Mouse (Mus musculus) embryonic facial prominence, embryonic 14.5 days (tissue): ENCODE results near the gene Zfp704. TPM values are rescaled to one million over a fixed set of nuclear protein-coding genes. Genes with fewer than 3 reads are reported as not detected.

Experiments used
- ATAC-seq: fragments of 200-750 bp; cut with Nextera tagmentation; 2 replicates; pipeline ENCODE4 v1.8.0; 2017; ENCODE audit warnings: low read depth, moderate number of reproducible peaks, moderate TSS enrichment
- DNase-seq: peaks from one replicate; pipeline ENCODE4 v3.0.0-alpha.2; 2015; ENCODE audit warnings: low spot score
- H3K27ac ChIP-seq: fragments of 300-500 bp; sonication (generic); replicated peaks from 2 replicates; pipeline ENCODE4 v1.5.1; 2014; ENCODE audit warnings: low read depth, mild to moderate bottlenecking, low read length, moderate library complexity
- H3K27me3 ChIP-seq: fragments of 300-500 bp; sonication (generic); replicated peaks from 2 replicates; pipeline ENCODE4 v1.6.1; 2014; ENCODE audit warnings: low read length; ENCODE audit not compliant: control insufficient read depth, insufficient read depth
- H3K36me3 ChIP-seq: fragments of 300-500 bp; sonication (generic); 2 replicates; pipeline ENCODE4 v1.6.1; 2014; ENCODE audit warnings: low read length, mixed read lengths; ENCODE audit not compliant: control insufficient read depth, insufficient read depth
- H3K4me1 ChIP-seq: fragments of 300-500 bp; sonication (generic); 2 replicates; pipeline ENCODE4 v1.6.1; 2014; ENCODE audit warnings: antibody characterized with exemption, low read length; ENCODE audit not compliant: control insufficient read depth, insufficient read depth
- H3K4me2 ChIP-seq: fragments of 300-500 bp; sonication (generic); 2 replicates; pipeline ENCODE4 v1.6.1; 2014; ENCODE audit warnings: low read depth, mild to moderate bottlenecking, low read length, moderate library complexity, mixed read lengths
- H3K4me3 ChIP-seq: fragments of 300-500 bp; sonication (generic); 2 replicates; pipeline ENCODE4 v1.5.1; 2014; ENCODE audit warnings: low read depth, mild to moderate bottlenecking, low read length
- H3K9ac ChIP-seq: fragments of 300-500 bp; sonication (generic); 2 replicates; pipeline ENCODE4 v1.6.1; 2014; ENCODE audit warnings: low read depth, mild to moderate bottlenecking, low read length, moderate library complexity, mixed read lengths
- H3K9me3 ChIP-seq: fragments of 300-500 bp; sonication (generic); 2 replicates; pipeline ENCODE4 v1.6.1; 2016; ENCODE audit warnings: low read length; ENCODE audit not compliant: control insufficient read depth
- WGBS: fragments of 180-500 bp; shearing (Covaris S2); extraction: QIAGEN DNeasy Blood & Tissue Kit; methylation state at CpG from one replicate; pipeline ENCODE4 v1.1.7; 2014; 5-methylcytosine and 5-hydroxymethylcytosine counted together
- polyA plus RNA-seq: library from polyadenylated mRNA; unstranded; fragments of >200 nt; fragmentation: Nextera tagmentation; extraction: Ambion mirVana; gene quantifications from 2 replicates; pipeline ENCODE4 v1.2.1, GENCODE M21; 2014

The Zfp704 gene
- polyA plus RNA-seq, 1 experiment from 2014 or later, result 11.7 TPM

DNA sequence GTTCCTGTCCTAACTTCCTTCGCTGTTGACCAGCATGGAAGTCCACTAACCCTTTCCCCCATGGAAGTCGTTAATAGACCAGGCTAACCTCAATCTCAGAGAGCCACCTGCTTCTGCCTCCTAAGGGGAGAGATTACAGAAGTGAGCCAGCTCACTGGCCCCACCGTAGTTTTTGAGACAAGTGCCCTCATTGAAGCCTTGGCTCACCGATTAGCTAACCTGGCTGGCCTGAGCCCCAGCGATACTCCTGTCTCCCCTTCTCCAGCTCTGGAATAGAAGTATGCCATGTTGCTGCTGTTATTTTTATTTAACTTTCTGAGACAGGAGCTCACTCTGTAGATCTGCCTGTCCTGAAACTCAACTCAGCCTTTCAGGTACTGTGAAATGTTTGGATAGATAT lies 66.0 kb downstream of the Zfp704 start:
- H3K27ac ChIP-seq, result no peak overlapping the region
- 89% methylated on average over 5 of the region's 5 CpGs for WGBS
- no peak for ATAC-seq

DNA sequence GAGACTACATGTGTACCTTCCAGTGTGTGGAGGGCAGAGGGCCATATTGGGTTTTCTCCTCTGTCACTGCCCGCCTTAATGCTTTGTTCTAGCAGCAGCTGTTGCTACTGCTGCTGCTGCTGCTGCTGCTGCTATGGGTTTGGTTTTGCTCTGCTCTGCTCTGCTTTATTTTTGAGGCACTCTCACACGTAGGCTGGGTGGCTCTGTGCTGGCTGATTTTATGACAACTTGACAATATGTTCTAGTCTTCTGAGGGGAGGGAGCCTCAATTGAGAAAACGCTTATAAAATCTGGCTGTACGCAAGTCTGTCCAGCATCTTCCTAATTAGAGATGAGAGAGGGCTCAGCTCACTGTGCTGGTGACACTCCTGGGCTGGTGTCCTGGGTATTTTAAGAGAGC lies 66.4 kb downstream of the Zfp704 start:
- WGBS, result 71% methylated on average over 4 of the region's 4 CpGs
- Histone ChIP-seq H3K9me3 (0 out of 2 replicates have a peak, but pooled peaks cover 4% of the 10 kb centered on the region), H3K4me1 (peaks cover 15% of the 10 kb centered on the region), H3K27me3 (no peaks in the 10 kb centered on the region), H3K9ac (no peak overlapping the region), H3K36me3 (no peaks in the 10 kb centered on the region), H3K27ac (no peak overlapping the region), H3K4me3 (no peak overlapping the region), H3K4me2 (no peak overlapping the region)
- ATAC-seq, result peak; percentile 13; the same call in 1 of the 2 replicates
- DNase-seq, result no peak

More for the DNA sequence above, 66.0 kb downstream of the Zfp704 start:
- Histone ChIP-seq H3K9me3 (0 out of 2 replicates have a peak, but pooled peaks cover 4% of the 10 kb centered on the region), H3K4me1 (peaks cover 15% of the 10 kb centered on the region), H3K36me3 (no peaks in the 10 kb centered on the region), H3K4me2 (no peak overlapping the region), H3K27me3 (no peaks in the 10 kb centered on the region), H3K4me3 (no peak overlapping the region), H3K9ac (no peak overlapping the region)
- DNase-seq, result no peak

DNA sequence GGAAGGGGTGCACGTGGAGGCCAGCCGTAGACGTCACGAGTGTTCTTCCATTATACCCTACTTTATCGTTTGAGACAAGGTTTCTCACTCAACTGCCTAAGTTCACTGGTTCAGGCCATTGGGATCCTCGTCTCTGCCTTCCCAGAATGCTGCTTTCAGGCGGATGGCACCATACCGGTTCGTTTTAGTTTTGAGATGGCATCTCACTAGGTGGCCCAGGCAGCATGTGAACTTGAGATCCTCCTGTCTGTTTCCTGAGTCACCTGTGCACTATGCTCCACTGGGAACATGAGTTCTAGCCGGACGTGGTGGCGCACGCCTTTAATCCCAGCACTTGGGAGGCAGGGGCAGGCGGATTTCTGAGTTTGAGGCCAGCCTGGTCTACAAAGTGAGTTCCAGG lies 68.3 kb downstream of the Zfp704 start:
- no peak overlapping the region for H3K4me2 ChIP-seq
- no peak for ATAC-seq
- no peaks in the 10 kb centered on the region for H3K36me3 ChIP-seq
- DNase-seq, result no peak
- no peak overlapping the region for H3K27ac ChIP-seq
- 89% methylated on average over 14 of the region's 14 CpGs for WGBS
- H3K4me1 ChIP-seq, result peaks cover 4% of the 10 kb centered on the region
- H3K4me3 ChIP-seq, result no peak overlapping the region
- no peak overlapping the region for H3K9ac ChIP-seq
- H3K9me3 ChIP-seq, result 0 out of 2 replicates have a peak, but pooled peaks cover 4% of the 10 kb centered on the region
- no peaks in the 10 kb centered on the region for H3K27me3 ChIP-seq

DNA sequence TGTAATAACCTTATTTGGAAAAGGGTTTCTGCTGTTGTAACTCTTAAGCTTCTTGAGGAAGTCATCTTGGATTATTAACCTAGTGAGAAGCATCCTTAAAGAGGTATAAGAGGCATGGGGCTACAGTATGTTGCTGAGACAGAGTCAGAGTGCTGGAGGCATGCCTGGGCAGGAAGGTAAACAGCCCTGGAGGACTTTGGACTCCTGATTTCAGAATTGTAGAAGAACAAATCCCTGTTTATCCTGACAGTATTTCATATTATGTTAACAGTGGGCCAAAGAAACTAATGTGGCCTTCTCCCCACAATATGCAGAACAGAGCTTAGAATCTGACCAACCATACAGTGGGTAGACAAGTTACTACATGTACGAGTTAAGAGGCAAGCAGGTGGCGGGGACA lies 71.4 kb downstream of the Zfp704 start:
- WGBS, result 90% methylated on average over 2 of the region's 2 CpGs
- no peak for ATAC-seq
- no peaks in the 10 kb centered on the region for H3K4me1 ChIP-seq
- no peak overlapping the region for H3K9ac ChIP-seq
- 0 out of 2 replicates have a peak, but pooled peaks cover 4% of the 10 kb centered on the region for H3K9me3 ChIP-seq
- no peaks in the 10 kb centered on the region for H3K27me3 ChIP-seq
- no peak overlapping the region for H3K27ac ChIP-seq
- H3K36me3 ChIP-seq, result no peaks in the 10 kb centered on the region
- no peak for DNase-seq
- H3K4me2 ChIP-seq, result no peak overlapping the region
- no peak overlapping the region for H3K4me3 ChIP-seq

DNA sequence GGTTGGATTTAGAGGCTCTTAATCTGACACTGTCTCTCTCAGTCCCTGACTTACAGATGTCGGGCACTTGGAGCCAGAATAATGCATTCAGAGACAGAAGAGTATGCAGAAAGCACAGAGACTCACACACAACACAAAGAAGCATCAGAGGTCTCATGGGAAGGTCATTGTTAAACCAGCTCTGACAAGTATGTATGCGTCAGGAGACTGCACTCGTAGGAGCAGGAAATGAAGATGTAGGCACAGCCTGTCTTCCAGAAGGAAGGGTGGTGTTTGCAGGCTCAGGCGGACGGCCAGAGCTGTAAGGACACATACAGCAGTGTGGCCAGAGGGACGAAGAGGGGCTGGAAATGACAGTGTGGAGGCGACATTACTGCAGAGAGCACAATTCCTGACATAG lies 72.0 kb downstream of the Zfp704 start:
- H3K27me3 ChIP-seq, result no peaks in the 10 kb centered on the region
- no peaks in the 10 kb centered on the region for H3K4me1 ChIP-seq
- H3K9ac ChIP-seq, result no peak overlapping the region
- DNase-seq, result no peak
- no peak overlapping the region for H3K4me3 ChIP-seq
- no peak overlapping the region for H3K27ac ChIP-seq
- H3K36me3 ChIP-seq, result no peaks in the 10 kb centered on the region
- ATAC-seq, result no peak
- 0 out of 2 replicates have a peak, but pooled peaks cover 4% of the 10 kb centered on the region for H3K9me3 ChIP-seq
- WGBS, result 71% methylated on average over 7 of the region's 7 CpGs
- H3K4me2 ChIP-seq, result no peak overlapping the region

DNA sequence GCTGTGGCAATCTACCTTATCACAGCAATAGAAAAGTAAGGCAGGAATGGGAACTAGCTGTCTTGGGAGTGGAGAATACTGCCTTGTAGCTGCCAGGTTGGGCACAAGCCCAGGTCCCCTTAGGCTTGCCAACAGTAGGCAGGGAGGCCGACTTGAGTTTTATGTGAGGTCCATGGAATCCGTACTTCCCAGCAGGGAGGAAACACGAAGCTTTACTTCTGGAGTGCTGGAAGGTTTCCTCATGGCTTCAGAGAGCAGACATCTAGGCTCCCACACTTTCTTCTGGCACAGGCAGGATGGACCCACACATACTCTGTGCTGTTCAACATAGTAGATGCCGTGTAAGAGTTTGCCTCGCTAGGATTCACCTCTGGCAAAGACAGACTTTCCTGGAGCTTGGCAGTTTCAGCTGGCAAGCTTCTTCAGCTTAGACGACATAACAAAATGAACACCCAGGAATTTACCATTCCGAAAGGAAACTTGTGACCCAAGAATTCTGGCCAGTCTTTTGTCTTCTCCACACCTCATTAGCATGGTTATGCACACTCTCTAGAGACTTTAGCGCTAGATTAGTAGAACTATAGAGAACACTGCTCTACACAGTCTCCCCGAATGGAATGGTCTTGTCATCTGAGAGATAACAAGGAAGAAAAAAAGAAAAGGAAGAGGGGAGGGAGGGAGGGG lies 79.6 kb downstream of the Zfp704 start:
- H3K4me2 ChIP-seq, result no peak overlapping the region
- 72% methylated on average over 9 of the region's 9 CpGs for WGBS
- H3K9me3 ChIP-seq, result no peaks in the 10 kb centered on the region
- no peak overlapping the region for H3K4me3 ChIP-seq
- H3K27me3 ChIP-seq, result no peaks in the 10 kb centered on the region
- ATAC-seq (no peak), DNase-seq (no peak)
- no peaks in the 10 kb centered on the region for H3K4me1 ChIP-seq
- no peak overlapping the region for H3K27ac ChIP-seq
- no peak overlapping the region for H3K9ac ChIP-seq
- 0 out of 2 replicates have a peak, but pooled peaks cover 4% of the 10 kb centered on the region for H3K36me3 ChIP-seq

DNA sequence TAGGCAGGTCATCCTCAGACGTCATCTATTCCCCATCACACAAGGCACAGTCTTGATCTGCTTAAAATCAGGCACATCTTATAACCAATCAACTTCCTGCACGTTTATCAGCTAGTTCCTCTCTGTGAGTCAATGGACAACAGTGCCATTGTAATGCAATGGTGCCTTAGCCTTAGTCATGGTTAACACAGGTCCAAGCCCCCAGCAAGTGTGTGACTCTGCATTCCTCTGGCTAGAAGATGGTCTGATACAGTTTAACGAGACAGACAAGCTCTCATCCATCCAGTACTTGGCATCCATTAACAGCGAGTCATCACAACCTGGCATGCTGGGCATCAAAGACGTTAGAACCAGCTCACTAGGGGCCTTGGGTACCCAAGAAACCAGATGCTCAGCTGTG lies 85.5 kb downstream of the Zfp704 start:
- H3K4me1 ChIP-seq, result peaks cover 42% of the 10 kb centered on the region
- no peaks in the 10 kb centered on the region for H3K36me3 ChIP-seq
- no peak for DNase-seq
- no peak overlapping the region for H3K4me3 ChIP-seq
- no peaks in the 10 kb centered on the region for H3K27me3 ChIP-seq
- WGBS, result 51% methylated on average over 5 of the region's 5 CpGs
- H3K4me2 ChIP-seq, result no peak overlapping the region
- H3K9ac ChIP-seq, result no peak overlapping the region
- ATAC-seq, result no peak
- no peaks in the 10 kb centered on the region for H3K9me3 ChIP-seq
- H3K27ac ChIP-seq, result no peak overlapping the region

DNA sequence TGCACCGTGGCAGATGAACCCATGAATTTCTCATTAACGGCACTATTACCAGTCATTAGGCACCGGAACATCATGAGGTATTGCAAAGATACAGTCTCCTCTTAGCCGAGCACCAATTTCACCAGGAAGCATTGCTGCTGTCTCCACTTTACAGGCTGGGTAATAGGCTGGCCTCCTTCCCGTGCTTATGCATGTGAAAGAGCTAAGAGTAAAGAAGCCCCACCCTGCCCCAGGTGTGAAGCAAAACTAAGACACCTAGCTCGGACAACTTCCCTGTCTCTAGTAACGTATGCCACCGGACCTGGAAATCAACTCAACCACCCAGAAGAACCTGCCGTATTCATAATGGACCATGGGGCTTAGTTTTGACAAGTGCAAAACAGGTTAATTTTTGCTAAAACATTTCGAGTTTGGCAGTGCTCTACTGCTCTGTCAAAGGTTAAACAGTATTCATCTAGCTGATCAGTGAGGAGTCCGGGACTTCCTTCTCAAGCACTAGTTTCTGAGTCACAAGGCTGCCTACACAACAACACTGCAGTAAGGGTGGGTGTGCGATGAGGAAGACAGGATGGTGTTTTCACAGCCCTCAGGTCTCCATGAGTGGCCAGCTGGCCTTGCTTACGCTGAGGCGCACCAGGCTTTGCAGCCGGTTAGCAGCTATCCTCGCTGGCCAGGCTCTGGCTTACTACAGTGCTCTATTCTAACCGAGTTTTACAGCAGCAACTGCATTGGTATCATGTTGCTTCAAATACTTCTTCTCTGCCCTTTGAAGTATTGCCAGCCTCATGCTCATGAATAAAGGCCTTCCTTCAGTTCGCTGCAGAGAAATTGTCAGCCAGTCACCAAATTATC lies 86.6 kb downstream of the Zfp704 start:
- H3K9ac ChIP-seq, result no peak overlapping the region
- H3K27me3 ChIP-seq, result no peaks in the 10 kb centered on the region
- no peak overlapping the region; the same call in 1 of the 2 replicates for H3K27ac ChIP-seq
- DNase-seq, result peak; percentile 93
- H3K36me3 ChIP-seq, result no peaks in the 10 kb centered on the region
- no peaks in the 10 kb centered on the region for H3K9me3 ChIP-seq
- H3K4me3 ChIP-seq, result no peak overlapping the region
- H3K4me2 ChIP-seq, result 0 out of 2 replicates have a peak overlapping the region, but pooled peaks have one; percentile 1
- 44% methylated on average over 18 of the region's 18 CpGs for WGBS
- peaks cover 49% of the 10 kb centered on the region for H3K4me1 ChIP-seq
- peak; percentile 58 for ATAC-seq
